Mouse (Mus musculus) CD4-positive, CD25-positive, alpha-beta regulatory T cell, adult 9 weeks (primary cell): ENCODE results near the gene Tmsb10. TPM values are rescaled to one million over a fixed set of nuclear protein-coding genes. Genes with fewer than 3 reads are reported as not detected.

ENCODE experiments used
- polyA plus RNA-seq: library from polyadenylated mRNA; unstranded; fragments of 100-300 nt; shearing (Covaris generic); gene quantifications from one replicate; pipeline ENCODE4 v1.2.1, GENCODE M21; 2017

Tmsb10 gene
- 6,077 TPM for polyA plus RNA-seq

DNA sequence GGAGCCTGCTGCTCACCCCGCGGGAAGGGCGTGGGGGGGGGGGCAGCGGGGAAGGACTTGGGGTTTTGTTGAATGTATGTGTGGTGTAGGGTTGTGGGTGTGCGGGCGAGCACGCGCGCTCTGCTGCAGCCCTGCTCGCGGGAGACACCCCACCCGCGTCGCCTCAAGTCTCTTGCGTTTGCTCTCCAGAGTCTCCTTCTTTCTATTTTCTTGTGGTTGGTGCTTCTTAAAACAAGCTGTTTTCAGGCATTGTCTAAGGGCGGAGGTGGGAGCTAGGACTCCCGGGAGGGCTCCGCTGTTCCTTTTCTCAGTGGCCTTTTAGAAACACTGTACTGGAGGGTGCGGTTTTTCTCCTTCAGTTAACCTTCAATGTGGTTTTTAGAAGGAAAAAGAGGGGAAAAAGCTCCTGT lies at the start of gene Tmsb10:
TSS of gene Tmsb10 (minus strand) at position 87 of the 410 bp plus-strand sequence.

Other genes starting within 250 kb of the Tmsb10 start
- gene Tcf7l1, start 169.5 kb downstream of the Tmsb10 start, polyA plus RNA-seq, result 1.1 TPM
- gene Kcmf1, start 58.8 kb downstream of the Tmsb10 start, polyA plus RNA-seq, result 7.1 TPM